Mouse (Mus musculus) midbrain, postnatal 0 days (tissue): Measurements from ENCODE around the gene Gm21985. TPM values are rescaled to one million over a fixed set of nuclear protein-coding genes. Genes with fewer than 3 reads are reported as not detected.

Experiments used
- ATAC-seq: fragments of 200-750 bp; cut with Nextera tagmentation; 2 replicates; pipeline ENCODE4 v1.8.0; 2017; ENCODE audit warnings: moderate number of reproducible peaks, mild to moderate bottlenecking, moderate TSS enrichment, moderate library complexity; ENCODE audit not compliant: low FRiP score
- DNase-seq: peaks from one replicate; pipeline ENCODE4 v3.0.0-alpha.2; 2015; ENCODE audit warnings: low spot score
- H3K27ac ChIP-seq: fragments of 300-500 bp; sonication (generic); 2 replicates; pipeline ENCODE4 v1.5.1; 2014; ENCODE audit warnings: low read depth, mild to moderate bottlenecking, low read length, mixed read lengths
- H3K27me3 ChIP-seq: fragments of 300-500 bp; sonication (generic); 2 replicates; pipeline ENCODE4 v1.6.1; 2014; ENCODE audit warnings: low read length, control low read depth, mixed read lengths; ENCODE audit not compliant: insufficient read depth
- H3K36me3 ChIP-seq: fragments of 300-500 bp; sonication (generic); 2 replicates; pipeline ENCODE4 v1.6.1; 2014; ENCODE audit warnings: low read length, control low read depth, mixed read lengths; ENCODE audit not compliant: insufficient read depth
- H3K4me1 ChIP-seq: fragments of 300-500 bp; sonication (generic); 2 replicates; pipeline ENCODE4 v1.6.1; 2014; ENCODE audit warnings: mild to moderate bottlenecking, control low read depth, antibody characterized with exemption, low read length, mixed read lengths; ENCODE audit not compliant: insufficient read depth
- H3K4me2 ChIP-seq: fragments of 300-500 bp; sonication (generic); 2 replicates; pipeline ENCODE4 v1.6.1; 2014; ENCODE audit warnings: low read depth, mild to moderate bottlenecking, low read length, mixed read lengths; ENCODE audit not compliant: poor library complexity, severe bottlenecking
- H3K4me3 ChIP-seq: fragments of 300-500 bp; sonication (generic); 2 replicates; pipeline ENCODE4 v1.5.1; 2014; ENCODE audit warnings: low read depth, mild to moderate bottlenecking, low read length, moderate library complexity
- H3K9ac ChIP-seq: fragments of 300-500 bp; sonication (generic); replicated peaks from 2 replicates; pipeline ENCODE4 v1.6.1; 2014; ENCODE audit warnings: mild to moderate bottlenecking, low read length, moderate library complexity, mixed read lengths; ENCODE audit not compliant: poor library complexity, severe bottlenecking
- H3K9me3 ChIP-seq: fragments of 300-500 bp; sonication (generic); 2 replicates; pipeline ENCODE4 v1.6.1; 2016; ENCODE audit warnings: low read length, control low read depth
- CTCF ChIP-seq: IDR thresholded peaks from 2 replicates; pipeline ENCODE4 v1.5.1; 2016; ENCODE audit warnings: antibody characterized with exemption, mild to moderate bottlenecking
- WGBS: fragments of 180-500 bp; shearing (Covaris S2); extraction: QIAGEN DNeasy Blood & Tissue Kit; methylation state at CpG from one replicate; pipeline ENCODE4 v1.1.7; 2014; 5-methylcytosine and 5-hydroxymethylcytosine counted together
- polyA plus RNA-seq: library from polyadenylated mRNA; unstranded; fragments of >200 nt; fragmentation: Nextera tagmentation; extraction: Ambion mirVana; gene quantifications from 2 replicates; pipeline ENCODE4 v1.2.1, GENCODE M21; 2015
- total RNA-seq: library from RNA; depleted of rRNA; stranded (reverse); fragments of >200 nt; gene quantifications from 2 replicates; pipeline ENCODE4 v1.2.3, GENCODE M21; 2014

Gene Gm21985
- total and polyA plus RNA-seq, 2 experiments from 2014 or later: 2.3 TPM; not detected in 1

DNA sequence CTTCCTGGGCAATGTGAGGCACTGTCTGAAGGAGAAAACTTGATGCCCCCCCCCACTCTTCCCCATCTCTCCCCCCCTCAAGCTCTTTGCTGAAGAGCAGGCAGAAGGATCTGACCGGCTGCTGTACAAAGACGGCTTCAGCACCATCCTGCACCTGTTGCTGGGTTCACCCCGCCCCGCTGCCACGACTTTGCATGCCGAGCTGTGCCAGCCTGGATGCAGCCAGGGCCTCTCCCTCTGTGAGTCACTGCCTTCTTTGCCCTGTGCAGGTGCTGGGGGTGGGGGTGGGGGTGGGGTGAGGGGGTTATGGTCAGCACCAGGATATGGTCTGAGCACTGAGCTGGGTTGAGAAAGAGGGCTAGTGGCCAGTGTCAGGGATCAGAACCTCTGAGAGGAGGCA is 19.9 kb upstream of the Gm21985 start:
- H3K4me3 ChIP-seq: no peak overlapping the region
- H3K36me3 ChIP-seq: peaks cover 41% of the 10 kb centered on the region
- no peak overlapping the region for H3K27ac ChIP-seq
- no peak for TF ChIP-seq CTCF
- DNase-seq (no peak), ATAC-seq (no peak)
- no peak overlapping the region for H3K4me2 ChIP-seq
- H3K4me1 ChIP-seq: no peaks in the 10 kb centered on the region; the same call in 1 of the 2 replicates
- no peak overlapping the region for H3K9ac ChIP-seq
- WGBS: 90% methylated on average over 6 of the region's 6 CpGs
- no peaks in the 10 kb centered on the region for H3K27me3 ChIP-seq
- H3K9me3 ChIP-seq: no peaks in the 10 kb centered on the region

DNA sequence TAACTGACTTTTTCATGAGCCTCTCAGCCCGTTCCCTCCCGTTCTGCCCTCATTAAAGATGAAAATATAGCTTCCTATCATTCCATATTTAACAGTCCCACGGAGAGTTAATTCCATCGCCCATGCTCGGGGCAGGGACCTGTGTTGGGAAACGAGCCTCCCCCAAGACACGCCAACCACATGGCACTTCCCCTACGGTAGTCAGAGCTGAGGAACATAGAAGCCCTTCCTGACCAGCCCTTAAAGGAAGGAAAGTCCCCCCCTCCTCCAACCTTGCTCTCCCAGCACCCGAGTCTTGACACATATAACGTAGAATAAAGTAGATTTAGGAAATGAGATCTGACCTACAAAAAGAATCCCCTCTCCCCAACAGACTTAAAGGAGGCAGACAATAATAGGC is 18.8 kb upstream of the Gm21985 start:
- ATAC-seq (no peak), DNase-seq (no peak)
- Histone ChIP-seq H3K4me1 (no peaks in the 10 kb centered on the region), H3K9me3 (no peaks in the 10 kb centered on the region), H3K27me3 (no peaks in the 10 kb centered on the region), H3K4me3 (no peak overlapping the region), H3K36me3 (peaks cover 40% of the 10 kb centered on the region), H3K27ac (no peak overlapping the region), H3K4me2 (no peak overlapping the region), H3K9ac (no peak overlapping the region)
- no peak for TF ChIP-seq CTCF
- 80% methylated on average over 10 of the region's 10 CpGs for WGBS

DNA sequence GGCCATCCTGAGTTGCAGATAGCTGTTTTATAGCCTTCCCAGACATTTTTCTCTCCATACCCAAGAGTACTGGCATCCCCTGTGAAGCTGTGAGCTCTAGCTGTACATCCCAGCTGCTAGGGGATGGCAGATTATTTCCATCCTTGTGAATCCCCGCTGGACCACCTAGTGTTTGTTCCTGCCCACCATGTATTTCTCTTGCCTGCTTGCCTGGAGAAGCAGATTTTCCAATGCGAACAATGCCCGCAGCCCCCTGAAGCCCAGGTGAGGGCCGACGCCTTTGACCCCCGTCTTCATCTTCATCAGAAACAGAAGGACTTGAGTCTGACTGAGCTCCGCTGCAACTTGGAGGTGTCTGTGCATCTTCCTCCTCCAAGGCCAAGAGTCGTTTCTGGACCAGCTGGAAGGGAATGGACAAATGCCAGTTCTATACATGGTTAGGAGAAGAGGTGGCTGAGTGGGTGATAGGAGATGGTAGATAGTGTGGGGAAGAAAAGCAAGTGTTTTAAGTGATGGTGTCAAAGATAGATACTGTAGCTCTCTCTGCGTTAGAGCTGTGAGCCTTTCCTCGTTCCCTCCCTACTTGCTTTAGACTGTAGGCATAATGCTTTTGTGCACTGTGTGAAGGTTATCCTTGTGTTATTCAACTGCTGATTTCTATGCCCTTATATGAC is 16.2 kb upstream of the Gm21985 start:
- Histone ChIP-seq H3K9ac (no peak overlapping the region), H3K9me3 (no peaks in the 10 kb centered on the region), H3K4me2 (no peak overlapping the region), H3K27me3 (no peaks in the 10 kb centered on the region), H3K4me3 (no peak overlapping the region), H3K27ac (no peak overlapping the region), H3K4me1 (no peaks in the 10 kb centered on the region), H3K36me3 (peaks cover 31% of the 10 kb centered on the region)
- ATAC-seq (no peak), DNase-seq (no peak)
- 93% methylated on average over 10 of the region's 10 CpGs for WGBS
- no peak for TF ChIP-seq CTCF

DNA sequence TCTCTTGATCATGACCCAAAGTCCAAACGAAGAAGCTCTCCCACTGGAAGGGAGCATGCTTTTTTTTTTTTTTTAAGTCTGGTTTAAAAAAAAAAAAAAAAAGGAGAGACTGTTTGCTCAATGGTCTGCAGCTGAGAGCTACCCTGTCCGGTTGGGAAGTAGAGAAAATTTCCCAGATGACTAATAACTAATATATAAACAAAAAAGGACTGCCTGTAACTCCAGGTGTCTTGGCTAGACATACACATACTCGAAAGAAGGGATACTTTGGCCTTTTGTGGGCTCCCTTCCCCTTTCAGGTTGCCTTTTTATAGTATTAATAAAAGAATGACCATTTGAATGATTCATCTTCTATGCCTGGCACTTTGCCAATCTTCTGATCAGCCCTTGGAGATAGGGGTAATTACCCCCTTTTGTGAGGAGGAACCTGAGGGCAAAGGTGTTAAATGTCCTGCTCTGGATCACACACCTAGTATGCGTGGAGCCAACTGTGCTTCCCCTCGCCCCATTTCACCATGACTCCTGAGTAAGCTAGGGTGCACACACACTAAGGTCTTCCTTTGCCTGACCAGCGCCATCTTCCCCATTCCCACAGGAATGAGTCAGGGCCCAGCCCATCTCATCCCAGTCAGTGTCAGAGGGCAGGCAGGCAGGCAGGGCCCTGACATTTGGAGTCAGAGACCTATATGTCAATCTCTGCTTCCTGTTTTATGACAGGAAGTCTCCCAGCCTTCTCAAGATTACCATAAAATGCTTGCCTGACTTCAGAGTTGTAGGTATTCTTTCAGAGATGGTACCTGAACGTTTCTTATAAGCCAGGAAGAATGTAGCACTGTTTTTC is 11.2 kb upstream of the Gm21985 start:
- no peaks in the 10 kb centered on the region for H3K27me3 ChIP-seq
- H3K36me3 ChIP-seq: peaks cover 4% of the 10 kb centered on the region; the same call in 1 of the 2 replicates
- ATAC-seq (no peak), DNase-seq (no peak)
- no peak overlapping the region for H3K4me3 ChIP-seq
- H3K4me2 ChIP-seq: no peak overlapping the region
- H3K27ac ChIP-seq: no peak overlapping the region
- no peaks in the 10 kb centered on the region for H3K9me3 ChIP-seq
- no peak for TF ChIP-seq CTCF
- no peak overlapping the region for H3K9ac ChIP-seq
- WGBS: 70% methylated on average over 7 of the region's 7 CpGs
- no peaks in the 10 kb centered on the region for H3K4me1 ChIP-seq

DNA sequence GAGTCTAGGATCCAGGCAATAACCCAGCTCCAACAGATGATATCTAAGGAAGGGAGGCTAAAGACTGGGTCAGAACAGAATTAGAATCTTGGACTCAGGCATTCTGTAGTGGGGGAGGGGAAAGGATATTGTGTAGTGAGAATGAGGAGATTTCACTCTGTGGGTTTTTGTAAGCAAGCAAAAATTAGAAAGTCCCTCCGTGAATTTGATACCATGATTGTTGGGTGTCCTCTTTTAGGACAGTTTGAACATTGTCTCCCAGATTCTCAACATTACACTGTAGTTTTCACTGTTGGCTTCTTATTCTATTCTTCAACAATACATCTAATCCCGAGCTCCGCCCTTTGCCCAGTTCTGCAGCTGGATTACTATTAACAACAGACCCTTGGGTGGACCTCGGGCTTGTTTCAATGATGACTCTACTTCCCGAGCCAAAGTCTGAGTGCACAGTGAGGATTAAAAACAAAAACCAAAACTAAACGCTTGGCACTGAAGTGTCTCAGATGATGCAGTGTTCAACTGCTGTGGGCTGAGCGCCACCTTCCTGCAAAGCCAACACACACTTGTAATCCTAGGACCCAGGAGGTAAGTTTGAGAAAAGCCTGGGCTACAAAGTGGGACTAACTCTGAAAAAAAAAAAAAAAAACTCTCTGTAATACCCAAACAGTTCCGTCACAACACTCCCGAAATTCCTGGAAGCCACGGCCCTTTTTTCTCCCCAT is 6.7 kb upstream of the Gm21985 start, which contains the start of gene Nutm1:
Gene Nutm1 (minus strand): TSS at position 51 of the 722 bp plus-strand sequence.
- ATAC-seq: no peak
- peak; percentile 33 for TF ChIP-seq CTCF
- Histone ChIP-seq H3K9ac (no peak within 1 kb of the TSS), H3K4me2 (no peak within 1 kb of the TSS), H3K4me1 (no peaks in the 10 kb centered on the region), H3K4me3 (no peak within 1 kb of the TSS), H3K27ac (no peak within 1 kb of the TSS), H3K27me3 (no peaks in the 10 kb centered on the region), H3K9me3 (no peaks in the 10 kb centered on the region), H3K36me3 (no peaks in the 10 kb centered on the region)
- WGBS: 70% methylated on average over 10 of the region's 10 CpGs
- DNase-seq: no peak
